Mouse (Mus musculus) layer of hippocampus, postnatal 10 days (tissue): Measurements from ENCODE around the gene Rffl. TPM values are rescaled to one million over a fixed set of nuclear protein-coding genes. Genes with fewer than 3 reads are reported as not detected.

Source experiments
- DNase-seq, 2 experiments: peaks; one replicate each; pipeline ENCODE4 v3.0.0; 2021; ENCODE audit warnings: low spot score in 2 of 2
- total RNA-seq, 2 experiments: library from RNA; stranded (reverse); gene quantifications; 2 replicates each; pipeline ENCODE4 v1.2.3; 2021

Rffl gene
- total RNA-seq, 2 experiments from 2014 or later: 3.8 to 6.3 TPM

GRCm38 (mm10) chr11:82780983-82781903 is 89.8 kb downstream of the Rffl start, which contains the start of gene Lig3:
Gene Lig3, plus strand, starts transcription at chr11:82781108.
- peak; percentile 91 to 96 for DNase-seq

- no peak for DNase-seq
These were observed 90.9 kb downstream of the Rffl start for GRCm38 (mm10) chr11:82780134-82780533.

- DNase-seq: no peak
These were observed 106.5 kb downstream of the Rffl start for GRCm38 (mm10) chr11:82764438-82764924.

DNA sequence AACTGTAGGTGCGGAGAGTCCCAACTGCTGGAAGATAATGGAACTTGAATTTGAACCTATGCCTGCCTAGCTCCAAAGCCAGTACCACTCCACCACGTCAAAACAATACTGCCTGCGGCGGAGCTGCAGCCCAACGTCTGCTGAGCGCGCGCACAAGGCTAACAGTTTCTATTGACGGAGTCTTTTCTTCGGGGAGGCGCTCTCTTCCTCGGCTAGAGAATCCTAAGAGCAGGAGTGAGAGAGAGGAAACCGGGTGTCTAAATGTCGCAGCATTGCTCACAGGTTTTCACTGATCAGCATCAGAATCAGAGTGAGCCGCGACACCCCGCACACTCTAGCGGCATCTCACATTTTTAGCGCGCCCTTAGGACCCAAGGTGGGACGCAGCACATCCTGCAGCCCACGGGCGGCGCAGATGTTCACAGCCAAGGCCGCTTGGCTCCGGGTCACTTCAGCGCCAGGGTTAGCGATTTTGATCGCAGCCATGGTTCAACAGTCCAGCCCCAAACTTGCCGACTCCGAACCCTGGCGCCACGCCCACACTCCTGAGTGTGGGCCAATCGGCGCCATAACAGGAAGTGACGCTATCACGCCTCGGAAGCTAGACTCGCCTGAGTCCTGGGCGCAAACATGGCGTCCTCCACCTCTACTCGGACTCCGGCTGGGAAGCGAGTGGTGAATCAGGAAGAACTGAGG is 107.1 kb downstream of the Rffl start, which contains the start of the genes Cct6b and Zfp830:
TSS of gene Cct6b (minus strand) at position 580 of the 696 bp plus-strand sequence.
TSS of gene Zfp830 (plus strand) at position 604 of the 696 bp plus-strand sequence.
- peak; percentile 90 to 94 for DNase-seq

DNA sequence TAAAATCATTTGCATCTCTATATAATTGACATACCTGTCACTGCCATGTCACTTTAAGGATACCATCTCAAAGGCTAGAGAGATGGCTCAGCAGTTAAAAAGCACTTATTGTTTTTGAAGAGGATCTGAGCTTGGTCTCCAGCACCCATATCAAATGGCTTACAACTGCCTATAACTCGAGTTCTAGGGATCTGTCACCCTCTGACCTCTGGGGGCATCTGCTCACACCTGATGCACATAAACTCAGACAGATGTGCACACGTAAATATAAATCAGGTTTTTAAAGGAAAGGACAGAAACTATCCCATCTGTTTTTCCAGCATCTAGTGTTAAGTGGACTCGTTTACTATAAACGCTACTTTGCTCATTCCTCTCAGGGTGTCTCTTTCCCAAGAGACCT is 107.7 kb downstream of the Rffl start:
- no peak for DNase-seq

DNA sequence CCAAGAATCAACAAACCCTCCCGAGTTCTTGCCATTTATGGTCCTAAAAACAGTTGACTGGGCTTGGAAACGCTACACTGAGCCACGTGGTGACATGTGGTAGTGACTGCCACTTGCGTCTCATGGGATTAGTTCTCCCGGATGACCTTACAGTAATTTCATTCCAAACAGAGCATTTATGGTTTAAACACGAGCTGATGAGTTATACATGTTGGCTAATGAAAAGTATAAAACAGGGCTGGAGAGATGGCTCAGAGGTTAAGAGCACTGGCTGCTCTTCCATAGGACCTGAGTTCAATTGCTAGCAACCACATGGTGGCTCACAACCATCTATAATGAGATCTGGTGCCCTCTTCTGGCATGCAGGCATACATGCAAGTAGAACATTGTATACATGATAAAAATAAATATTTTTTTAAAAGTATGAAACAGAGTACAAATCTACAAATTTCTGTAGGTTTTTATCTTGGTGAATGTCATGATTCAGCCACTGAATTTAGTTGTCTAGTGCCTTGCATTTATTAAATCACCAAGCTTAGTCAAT is 108.7 kb downstream of the Rffl start:
- no peak for DNase-seq

- no peak for DNase-seq
These were observed 115.1 kb downstream of the Rffl start for GRCm38 (mm10) chr11:82755919-82756318.

Other genes starting within 250 kb of the Rffl start
- under 1 TPM; 0.40 to 0.46 TPM for gene Cct6b, start 106.9 kb downstream of the Rffl start, total RNA-seq
- gene Zfp830, start 106.9 kb downstream of the Rffl start, total RNA-seq: 10 to 100 TPM; 17.1 to 17.6 TPM
- gene Lig3, start 90.1 kb downstream of the Rffl start, total RNA-seq: 10 to 100 TPM; 31.0 to 35.3 TPM
- 1 to 10 TPM; 9.7 TPM for gene Rad51d, start 19.4 kb upstream of the Rffl start, total RNA-seq
- gene Fndc8, start 20.9 kb upstream of the Rffl start, total RNA-seq: not detected
- gene Nle1, start 37.2 kb upstream of the Rffl start, total RNA-seq: 10 to 100 TPM; 29.2 to 40.7 TPM
- gene Unc45b, start 39.3 kb upstream of the Rffl start, total RNA-seq: 1 to 10 TPM; 4.4 to 4.9 TPM
- gene Slfn5, start 80.1 kb upstream of the Rffl start, total RNA-seq: 1 to 10 TPM; 4.0 to 4.3 TPM
- under 1 TPM; 0.91 to 0.98 TPM for gene Slfn9, start 120.6 kb upstream of the Rffl start, total RNA-seq
- gene Slfn8, start 149.6 kb upstream of the Rffl start, total RNA-seq: under 1 TPM; 0.23 to 0.49 TPM
- under 1 TPM; 0.27 to 0.64 TPM for gene Slfn2, start 193.9 kb upstream of the Rffl start, total RNA-seq
- gene Slfn1, start 245.6 kb upstream of the Rffl start, total RNA-seq: not detected